Mouse (Mus musculus) erythroblast, embryonic 14.5 days (primary cell): ENCODE data around the gene Kcnk15.

ENCODE experiments used
- GATA1 ChIP-seq: IDR thresholded peaks from 2 replicates; pipeline ENCODE4 v1.6.1; 2012; ENCODE audit warnings: low read length, inconsistent platforms, mixed read lengths
- TAL1 ChIP-seq: IDR thresholded peaks from 3 replicates; pipeline ENCODE4 v1.6.1; 2012; ENCODE audit warnings: low read length, inconsistent platforms, mixed read lengths

DNA sequence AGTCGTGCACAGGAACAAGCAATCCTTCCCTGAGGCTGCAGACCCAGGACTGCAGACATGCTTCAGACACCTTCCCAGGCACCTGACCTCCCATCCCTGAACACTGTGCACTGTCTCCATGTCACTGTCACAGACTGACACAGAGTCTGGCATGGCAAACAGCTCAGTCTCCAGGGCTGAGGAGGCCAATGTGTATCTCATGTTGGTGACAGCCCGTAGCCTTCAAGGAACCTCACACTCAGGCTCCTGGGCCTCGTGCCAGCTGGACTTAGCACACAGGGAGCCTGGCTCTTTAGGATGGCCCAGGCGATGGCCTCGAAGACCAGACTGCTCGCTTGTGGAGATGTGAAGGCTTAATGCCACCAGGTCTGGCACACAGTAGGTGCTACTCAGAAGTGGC lies 27.4 kb downstream of the Kcnk15 start:
- TF ChIP-seq GATA1: no peak
- no peak for TF ChIP-seq TAL1
